Mouse (Mus musculus): ENCODE results near the gene B230118H07Rik. TPM values are rescaled to one million over a fixed set of nuclear protein-coding genes. Genes with fewer than 3 reads are reported as not detected.
"Not testable (repeated sequence)": the region's sequence is repeated elsewhere in the genome, so short reads cannot be mapped to it uniquely, and the experiment has no call there.

Gene B230118H07Rik
- total RNA-seq, 1 experiment from 2014 or later = 31.8 TPM

DNA sequence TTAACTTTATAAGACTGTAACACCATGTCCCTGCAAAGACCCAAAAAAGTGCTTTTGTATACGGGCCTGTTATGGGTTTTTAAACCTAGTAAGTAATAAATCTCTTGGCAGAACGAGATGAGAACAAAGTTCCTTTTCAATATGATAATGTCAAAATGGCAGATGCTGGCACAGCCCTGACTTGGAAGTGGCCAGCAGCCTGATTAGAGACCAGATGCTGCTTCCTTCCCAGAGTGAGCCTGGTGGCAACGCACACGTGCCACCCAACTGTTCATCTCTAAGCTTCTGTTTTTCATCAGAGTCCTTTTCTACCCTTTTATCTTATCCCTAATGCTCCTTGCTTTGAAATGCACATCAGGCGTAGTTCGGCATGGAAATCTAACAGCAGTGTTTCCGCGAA, 58.0 kb downstream of the B230118H07Rik start:
- no peak for DNase-seq

- no peak for DNase-seq
Observed at GRCm38 (mm10) chr2:101581418-101581817, 67.9 kb downstream of the B230118H07Rik start.

DNA sequence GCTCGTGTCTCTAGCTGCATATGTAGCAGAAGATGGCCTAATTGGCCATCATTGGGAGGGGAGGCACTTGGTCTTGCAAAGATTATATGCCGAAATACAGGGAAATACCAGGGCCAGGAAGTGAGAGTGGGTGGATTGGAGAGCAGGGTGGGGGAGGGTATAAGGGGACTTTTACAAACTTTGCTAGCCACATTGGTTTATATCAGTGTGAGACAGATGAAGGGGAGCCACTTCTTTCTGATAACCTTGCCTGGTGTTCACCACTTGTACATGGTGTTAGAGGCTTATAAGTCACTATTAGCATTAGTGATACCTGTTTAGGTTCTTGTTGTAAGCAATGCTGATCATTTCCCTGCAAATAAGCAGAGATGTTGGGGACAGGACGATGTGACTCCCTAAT, 68.4 kb downstream of the B230118H07Rik start:
- no peak for DNase-seq

GRCm38 (mm10) chr2:101580428-101580827, 68.9 kb downstream of the B230118H07Rik start:
- no peak for DNase-seq

DNA sequence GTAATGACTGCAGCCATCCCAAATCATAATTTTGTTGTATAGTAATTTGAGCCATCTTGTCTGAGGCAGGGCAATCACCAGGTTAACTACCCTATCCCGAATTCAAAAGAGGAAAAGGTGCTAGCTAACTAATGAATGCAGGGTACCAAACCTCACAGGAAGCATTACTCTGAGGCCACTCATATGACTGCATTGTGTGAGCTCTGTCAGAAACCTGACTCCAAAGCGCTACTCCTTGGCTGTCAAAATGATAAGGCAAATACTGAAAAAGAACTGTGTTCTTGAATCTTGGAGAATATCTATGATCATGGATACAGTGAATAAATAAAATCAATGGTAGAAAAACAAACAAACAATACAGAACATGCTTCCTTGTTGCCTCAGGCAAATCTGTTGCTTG, 69.3 kb downstream of the B230118H07Rik start:
- DNase-seq = no peak

DNA sequence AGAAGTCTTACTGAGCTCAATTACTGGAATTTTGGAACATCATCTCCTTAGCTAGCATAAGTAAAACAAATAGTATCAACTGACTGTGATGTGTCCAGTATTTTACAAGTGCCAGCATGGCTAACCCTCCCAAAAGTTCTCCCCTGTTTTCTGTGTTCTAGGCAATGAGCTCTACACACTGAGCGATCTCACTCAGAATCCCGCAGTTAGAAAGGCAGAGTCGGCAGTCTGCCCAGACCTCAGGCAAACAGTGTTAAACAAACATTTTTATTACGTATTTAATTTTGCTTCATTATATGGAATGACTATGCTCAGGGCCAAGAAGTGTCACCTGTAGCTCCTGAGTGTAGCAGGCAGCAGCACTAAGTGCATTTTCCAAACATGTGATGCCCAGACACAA, 72.1 kb downstream of the B230118H07Rik start:
- DNase-seq = no peak

GRCm38 (mm10) chr2:101569230-101569629, 80.1 kb downstream of the B230118H07Rik start:
- no peak for DNase-seq

DNA sequence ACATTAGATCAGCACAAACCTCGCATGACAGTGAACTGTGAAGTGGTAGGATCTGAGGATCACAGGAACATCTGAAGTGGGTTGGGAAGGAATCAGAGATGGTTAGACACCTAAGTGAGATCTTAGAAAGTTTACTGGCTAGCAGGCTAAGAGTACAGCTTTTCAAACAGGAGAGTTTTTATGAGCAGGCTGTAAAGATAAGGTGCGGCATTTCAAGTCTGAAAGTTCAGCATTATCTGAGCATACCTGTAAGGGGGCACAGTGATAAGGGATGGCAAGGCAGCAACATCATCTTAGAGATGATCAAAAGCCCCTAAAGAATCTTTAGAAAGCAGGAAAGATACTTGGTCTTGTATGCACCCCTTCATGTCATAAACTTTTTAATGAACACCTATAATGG, 81.8 kb downstream of the B230118H07Rik start:
- no peak for DNase-seq

DNA sequence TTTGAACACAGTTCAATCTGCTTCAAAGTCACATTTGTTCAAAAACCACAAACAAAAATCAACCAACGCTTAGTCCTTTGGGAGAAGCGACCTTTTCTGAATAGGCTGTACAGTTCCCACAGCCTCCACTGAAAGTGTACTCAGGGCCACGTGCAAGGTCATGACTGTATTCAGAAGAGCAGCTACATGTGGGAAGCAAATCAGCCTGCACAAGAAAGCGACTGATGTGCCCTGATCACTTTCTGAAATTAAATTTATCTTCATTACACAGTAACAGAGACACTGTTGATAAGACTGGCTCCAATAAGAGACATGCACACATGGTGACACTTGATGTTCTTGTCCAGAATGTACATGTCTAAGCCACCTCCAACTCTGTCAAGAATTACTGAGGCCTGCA, 85.6 kb downstream of the B230118H07Rik start:
- peak; percentile 38 for DNase-seq

- DNase-seq = no peak
Observed at GRCm38 (mm10) chr2:101563206-101563605, 86.1 kb downstream of the B230118H07Rik start.

DNA sequence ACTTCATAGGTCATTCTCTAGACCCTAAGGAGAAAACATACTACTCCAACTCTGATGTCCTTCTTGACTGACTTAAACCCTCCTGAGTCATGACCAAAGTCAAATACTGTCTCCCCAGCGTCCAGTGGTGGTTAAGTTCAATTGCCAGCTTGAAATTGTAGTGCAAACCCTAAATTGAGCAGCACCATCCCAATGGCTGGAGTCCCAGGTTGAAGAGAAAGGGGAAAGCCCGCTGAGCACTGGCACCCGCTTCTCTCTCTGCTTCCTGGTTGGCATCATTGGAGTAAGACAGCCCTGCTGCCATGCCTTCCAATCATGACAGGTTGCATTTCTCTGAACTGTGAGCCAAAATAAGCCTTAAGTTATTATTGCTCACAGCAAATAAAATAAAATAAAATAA, 89.9 kb downstream of the B230118H07Rik start:
- DNase-seq = no peak

- no peak for DNase-seq
Observed at GRCm38 (mm10) chr2:101555886-101556285, 93.4 kb downstream of the B230118H07Rik start.

- no peak for DNase-seq
Observed at GRCm38 (mm10) chr2:101553851-101554250, 95.5 kb downstream of the B230118H07Rik start.

DNA sequence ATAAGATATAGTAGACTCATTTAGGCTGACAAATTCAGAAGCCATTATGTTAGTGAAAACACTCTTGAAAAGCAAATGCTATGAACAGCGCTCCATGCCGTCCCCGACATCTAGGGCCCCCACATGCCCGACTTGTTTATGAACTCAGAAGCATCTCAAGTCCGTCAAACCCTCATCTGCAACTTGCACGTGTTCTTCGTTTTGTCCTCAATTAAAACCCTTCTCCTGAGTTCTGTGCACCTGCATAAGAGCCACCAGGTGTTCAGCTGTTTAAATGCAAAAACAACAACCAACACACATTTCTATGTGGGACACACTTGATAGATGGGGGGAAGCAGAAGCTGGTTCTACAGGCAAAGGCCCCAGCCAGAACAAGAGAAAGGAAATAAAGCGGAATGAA, 97.0 kb downstream of the B230118H07Rik start:
- DNase-seq = no peak

GRCm38 (mm10) chr2:101551026-101551719, 98.2 kb downstream of the B230118H07Rik start:
- no peak for DNase-seq

DNA sequence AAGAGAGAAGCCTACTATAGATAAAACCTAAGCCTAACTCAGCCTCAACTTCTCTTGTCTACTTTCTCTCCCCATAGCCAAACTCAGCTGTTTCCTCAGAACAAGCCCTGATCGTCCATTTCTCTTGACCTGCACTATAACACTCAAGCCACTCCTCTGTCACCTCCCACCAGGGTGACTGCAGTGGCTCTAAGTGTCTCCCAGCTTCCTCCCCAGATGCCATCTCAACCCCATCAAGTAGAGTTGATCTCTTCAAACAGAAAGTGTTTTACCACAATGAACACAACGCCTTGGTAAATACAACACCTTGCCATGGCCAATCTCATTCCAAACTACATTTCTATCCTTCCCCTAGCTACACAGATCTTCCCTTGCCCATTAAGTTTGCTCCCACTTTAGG, 99.2 kb downstream of the B230118H07Rik start:
- no peak for DNase-seq

GRCm38 (mm10) chr2:101548866-101549265, 100.5 kb downstream of the B230118H07Rik start:
- no peak for DNase-seq

GRCm38 (mm10) chr2:101545593-101545992, 103.7 kb downstream of the B230118H07Rik start:
- DNase-seq = no peak

- DNase-seq = no peak
Observed at GRCm38 (mm10) chr2:101543704-101544417, 105.5 kb downstream of the B230118H07Rik start.

- not testable (repeated sequence) for DNase-seq
Observed at GRCm38 (mm10) chr2:101536887-101537286, 112.4 kb downstream of the B230118H07Rik start.

DNA sequence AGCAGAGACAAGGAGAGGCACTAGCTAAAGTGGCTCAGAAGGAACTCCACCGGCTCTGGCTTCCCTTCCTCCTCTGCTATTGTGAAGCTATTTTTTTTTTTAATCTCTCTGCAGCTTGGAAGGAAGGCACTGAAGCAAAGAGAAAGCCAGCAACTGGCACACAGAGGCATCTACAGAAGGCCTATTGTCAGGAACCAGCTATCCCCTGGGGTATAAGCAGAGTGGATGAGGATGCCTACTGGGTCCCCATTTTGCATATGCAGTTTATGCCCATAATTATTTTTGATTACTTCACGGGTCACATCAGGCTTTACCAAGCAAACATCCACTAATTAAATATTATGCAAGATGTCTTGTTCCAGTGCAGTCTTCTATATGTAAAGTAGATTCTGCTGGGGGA, 115.6 kb downstream of the B230118H07Rik start:
- no peak for DNase-seq

- DNase-seq = peak; percentile 42
Observed at GRCm38 (mm10) chr2:101525503-101526381, 123.6 kb downstream of the B230118H07Rik start.

DNA sequence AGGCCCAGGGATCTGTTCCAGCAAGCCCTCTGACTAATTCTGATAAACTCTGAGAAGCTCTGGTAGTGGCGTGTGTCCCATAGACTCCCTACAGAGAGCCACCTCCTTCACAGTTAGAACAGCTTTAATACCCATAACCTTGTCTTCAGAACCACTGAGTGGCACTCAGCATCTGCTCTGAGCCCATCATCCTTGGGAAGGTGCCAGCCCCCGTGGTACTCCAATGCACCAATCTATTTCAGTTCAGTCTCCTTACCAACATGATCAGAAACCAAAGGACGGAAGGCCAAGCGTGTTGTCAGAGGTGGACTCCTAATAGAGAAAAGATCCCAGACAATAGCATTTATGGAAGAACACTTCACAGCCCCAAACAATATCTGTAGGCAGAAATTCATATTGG, 124.2 kb downstream of the B230118H07Rik start:
- no peak for DNase-seq
